Mouse (Mus musculus): ENCODE measurements around the gene Mylpf. TPM values are rescaled to one million over a fixed set of nuclear protein-coding genes. Genes with fewer than 3 reads are reported as not detected.
A peak's percentile ranks its signal among the peaks of the same experiment; 100 is the strongest.

Mylpf gene
- polyA plus RNA-seq, 1 experiment from 2014 or later: 21.1 TPM

DNA sequence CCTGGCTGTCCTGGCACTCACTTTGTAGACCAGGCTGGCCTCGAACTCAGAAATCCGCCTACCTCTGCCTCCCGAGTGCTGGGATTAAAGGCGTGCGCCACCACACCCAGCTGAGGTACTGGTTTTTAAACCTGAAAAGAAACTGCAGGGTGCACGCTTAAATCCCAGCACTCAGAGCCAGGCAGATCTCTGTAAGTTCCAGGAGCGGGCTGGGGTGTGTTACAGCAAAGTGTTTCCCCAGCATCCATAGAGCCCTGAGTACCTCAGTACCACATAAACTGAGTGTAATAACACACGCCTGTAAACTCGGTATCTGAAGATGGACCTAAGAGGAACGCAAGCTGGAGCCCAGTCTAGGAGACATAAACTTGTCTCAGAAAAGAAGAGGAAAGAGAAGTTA, 21.3 kb upstream of the Mylpf start:
- H3K27ac ChIP-seq: no peak overlapping the region
- H3K9ac ChIP-seq: no peak overlapping the region
- no peak overlapping the region for H3K4me3 ChIP-seq (replicated peaks)
- WGBS: 72% methylated on average over 10 of the region's 10 CpGs
- H3K27me3 ChIP-seq (replicated peaks): no peaks in the 10 kb centered on the region
- H3K36me3 ChIP-seq: 0 out of 2 replicates have a peak, but pooled peaks cover 5% of the 10 kb centered on the region
- no peak overlapping the region for H3K4me2 ChIP-seq (replicated peaks)
- no peaks in the 10 kb centered on the region for H3K4me1 ChIP-seq (replicated peaks)
- no peak for ATAC-seq
- no peaks in the 10 kb centered on the region for H3K9me3 ChIP-seq

- Histone ChIP-seq H3K27ac (no peak overlapping the region), H3K4me3 (replicated peaks) (no peak overlapping the region), H3K9me3 (no peaks in the 10 kb centered on the region), H3K4me1 (replicated peaks) (no peaks in the 10 kb centered on the region), H3K27me3 (replicated peaks) (no peaks in the 10 kb centered on the region), H3K36me3 (peaks cover 12% of the 10 kb centered on the region; the same call in 1 of the 2 replicates), H3K4me2 (replicated peaks) (no peak overlapping the region), H3K9ac (no peak overlapping the region)
- WGBS: 84% methylated on average over 17 of the region's 17 CpGs
- ATAC-seq: no peak
Measured at GRCm38 (mm10) chr7:127188305-127189276, 20.1 kb upstream of the Mylpf start.

- no peak overlapping the region for H3K4me3 ChIP-seq (replicated peaks)
- peaks cover 11% of the 10 kb centered on the region for H3K4me1 ChIP-seq (replicated peaks)
- no peaks in the 10 kb centered on the region for H3K27me3 ChIP-seq (replicated peaks)
- 80% methylated on average over 6 of the region's 6 CpGs for WGBS
- no peak overlapping the region for H3K27ac ChIP-seq
- no peaks in the 10 kb centered on the region for H3K9me3 ChIP-seq
- H3K4me2 ChIP-seq (replicated peaks): no peak overlapping the region
- H3K9ac ChIP-seq: no peak overlapping the region
- H3K36me3 ChIP-seq: peaks cover 12% of the 10 kb centered on the region; the same call in 1 of the 2 replicates
- no peak for ATAC-seq
Measured at GRCm38 (mm10) chr7:127190672-127191071, 18.0 kb upstream of the Mylpf start.

GRCm38 (mm10) chr7:127192989-127193388, 15.7 kb upstream of the Mylpf start:
- no peak overlapping the region for H3K4me3 ChIP-seq (replicated peaks)
- H3K27ac ChIP-seq: no peak overlapping the region
- H3K4me1 ChIP-seq (replicated peaks): peaks cover 20% of the 10 kb centered on the region
- peaks cover 15% of the 10 kb centered on the region; the same call in 1 of the 2 replicates for H3K36me3 ChIP-seq
- H3K27me3 ChIP-seq (replicated peaks): no peaks in the 10 kb centered on the region
- H3K9me3 ChIP-seq: no peaks in the 10 kb centered on the region
- H3K4me2 ChIP-seq (replicated peaks): no peak overlapping the region
- no peak for ATAC-seq
- H3K9ac ChIP-seq: no peak overlapping the region
- 91% methylated on average over 5 of the region's 5 CpGs for WGBS

DNA sequence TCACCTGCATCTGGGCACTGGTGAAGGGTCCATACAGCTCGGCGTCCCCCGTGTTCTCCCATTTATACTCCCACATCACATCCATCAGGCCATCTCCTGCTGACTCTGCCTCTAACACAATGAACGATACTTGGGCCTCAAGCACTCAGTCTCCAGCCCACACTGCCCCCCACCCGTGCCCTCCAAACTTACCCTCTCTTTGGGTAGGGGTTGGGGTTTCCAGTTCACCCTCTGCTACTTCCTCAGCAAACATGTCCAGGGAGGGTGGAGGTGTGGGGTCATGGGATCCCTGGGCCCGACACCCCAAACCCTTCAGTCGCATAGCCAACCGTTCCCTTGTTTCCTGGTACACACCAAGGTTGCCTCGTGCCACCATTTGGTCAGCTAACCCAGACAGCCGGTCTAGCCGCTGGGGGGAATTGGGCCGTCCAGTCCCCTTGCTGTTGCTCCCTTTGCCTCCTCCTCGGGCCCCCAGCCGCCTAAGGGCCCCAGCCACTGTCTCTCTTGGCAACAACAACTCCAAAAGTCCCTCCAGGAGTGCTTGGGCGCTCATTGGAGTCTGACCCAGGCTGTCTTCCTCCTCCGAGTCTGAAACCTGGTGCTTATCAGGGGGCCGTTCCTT, 14.6 kb upstream of the Mylpf start:
- Histone ChIP-seq H3K27me3 (replicated peaks) (no peaks in the 10 kb centered on the region), H3K36me3 (peaks cover 26% of the 10 kb centered on the region), H3K4me3 (replicated peaks) (peak overlapping the region; percentile 82), H3K9ac (no peak overlapping the region), H3K4me1 (replicated peaks) (peaks cover 20% of the 10 kb centered on the region), H3K4me2 (replicated peaks) (peak overlapping the region; percentile 86), H3K9me3 (no peaks in the 10 kb centered on the region), H3K27ac (no peak overlapping the region)
- WGBS: 91% methylated on average over 17 of the region's 17 CpGs
- no peak for ATAC-seq

GRCm38 (mm10) chr7:127194633-127195029, 14.1 kb upstream of the Mylpf start:
- Histone ChIP-seq H3K27ac (peak overlapping the region; percentile 93; the same call in 1 of the 2 replicates), H3K27me3 (replicated peaks) (no peaks in the 10 kb centered on the region), H3K4me3 (replicated peaks) (peak overlapping the region; percentile 82), H3K9me3 (no peaks in the 10 kb centered on the region), H3K4me2 (replicated peaks) (peak overlapping the region; percentile 86), H3K9ac (peak overlapping the region; percentile 73), H3K36me3 (peaks cover 31% of the 10 kb centered on the region), H3K4me1 (replicated peaks) (peaks cover 20% of the 10 kb centered on the region)
- ATAC-seq: no peak
- WGBS: 67% methylated on average over 7 of the region's 7 CpGs

DNA sequence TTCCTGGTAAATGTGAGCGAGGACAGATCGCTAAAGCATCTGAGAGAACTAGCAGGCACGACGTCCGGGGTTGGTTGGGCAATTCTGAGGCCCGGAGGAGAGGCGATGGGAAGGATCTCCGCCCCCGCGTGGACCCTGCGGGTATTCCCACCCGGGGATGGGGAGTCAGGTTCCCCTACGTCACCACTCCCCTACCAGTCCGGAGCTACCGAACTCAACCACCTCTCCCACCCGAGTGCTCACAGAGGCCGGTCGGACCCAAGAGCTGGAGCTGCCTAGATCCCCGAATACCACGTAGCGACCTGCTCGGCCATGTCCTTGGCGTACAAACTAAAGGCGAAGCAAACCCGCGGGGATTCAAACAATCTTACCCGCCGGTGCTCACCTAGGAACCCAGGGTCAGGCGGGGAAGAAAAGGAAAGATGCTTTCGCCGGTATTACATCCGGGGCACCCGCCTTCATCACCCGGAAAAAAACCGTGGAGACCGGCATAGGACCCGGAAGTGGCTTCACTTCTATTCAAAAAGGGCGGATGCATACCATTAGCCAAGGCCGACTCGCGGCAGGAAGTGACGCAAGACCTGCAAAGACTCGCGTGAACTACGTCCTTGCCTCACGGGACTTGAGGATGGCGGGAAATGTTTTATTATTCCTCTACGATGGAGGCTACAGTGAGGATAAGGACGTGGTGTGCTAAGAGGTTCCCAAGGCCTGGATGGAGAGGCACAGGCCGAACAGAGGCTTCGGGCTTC, 13.0 kb upstream of the Mylpf start, which contains the start of gene Cd2bp2:
Gene Cd2bp2, minus strand, starts transcription at position 507 of the 752 bp plus-strand sequence.
- WGBS: under 1% methylated on average over 51 of the region's 51 CpGs
- H3K36me3 ChIP-seq: peaks cover 38% of the 10 kb centered on the region
- peak within 1 kb of the TSS; percentile 82 for H3K4me3 ChIP-seq (replicated peaks)
- peak within 1 kb of the TSS; percentile 86 for H3K4me2 ChIP-seq (replicated peaks)
- no peaks in the 10 kb centered on the region for H3K27me3 ChIP-seq (replicated peaks)
- H3K4me1 ChIP-seq (replicated peaks): peaks cover 20% of the 10 kb centered on the region
- peak; percentile 97 for ATAC-seq
- peak within 1 kb of the TSS; percentile 73 for H3K9ac ChIP-seq
- H3K27ac ChIP-seq: peak within 1 kb of the TSS; percentile 93
- no peaks in the 10 kb centered on the region for H3K9me3 ChIP-seq

DNA sequence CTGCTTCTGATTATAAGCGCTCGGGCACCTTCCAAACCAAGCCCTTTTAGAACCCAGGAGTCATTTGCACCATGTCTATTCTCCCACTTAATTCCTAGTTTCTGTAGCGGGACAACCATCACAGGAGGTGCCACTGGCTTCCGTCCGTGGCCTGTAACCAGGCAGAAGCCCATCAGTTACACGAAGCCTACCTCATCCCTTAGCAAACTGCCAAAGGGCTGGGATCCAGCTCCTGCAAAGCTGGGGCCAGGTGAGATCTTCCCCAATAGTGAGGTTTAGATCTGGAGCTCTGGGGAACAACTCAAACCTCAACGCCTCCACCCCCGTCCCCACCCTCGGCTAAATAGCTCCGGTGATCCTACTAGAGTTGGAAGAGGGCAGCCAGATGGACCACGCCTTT, 12.2 kb upstream of the Mylpf start:
- peaks cover 20% of the 10 kb centered on the region for H3K4me1 ChIP-seq (replicated peaks)
- H3K27me3 ChIP-seq (replicated peaks): no peaks in the 10 kb centered on the region
- H3K9me3 ChIP-seq: no peaks in the 10 kb centered on the region
- WGBS: 56% methylated on average over 11 of the region's 11 CpGs
- peak overlapping the region; percentile 84 for H3K27ac ChIP-seq
- peak overlapping the region; percentile 86 for H3K4me2 ChIP-seq (replicated peaks)
- no peak for ATAC-seq
- H3K4me3 ChIP-seq (replicated peaks): peak overlapping the region; percentile 82
- H3K36me3 ChIP-seq: peaks cover 45% of the 10 kb centered on the region
- H3K9ac ChIP-seq: peak overlapping the region; percentile 64

GRCm38 (mm10) chr7:127206606-127207005, 2.1 kb upstream of the Mylpf start:
- Histone ChIP-seq H3K27me3 (replicated peaks) (no peaks in the 10 kb centered on the region), H3K4me2 (replicated peaks) (peak overlapping the region; percentile 93)
- no peak for ATAC-seq

GRCm38 (mm10) chr7:127207374-127208294, 1.1 kb upstream of the Mylpf start:
- WGBS: under 1% methylated on average over 52 of the region's 53 CpGs
- H3K27me3 ChIP-seq (replicated peaks): no peaks in the 10 kb centered on the region
- peak overlapping the region; percentile 87 for H3K27ac ChIP-seq
- H3K36me3 ChIP-seq: peaks cover 8% of the 10 kb centered on the region; the same call in 1 of the 2 replicates
- H3K4me3 ChIP-seq (replicated peaks): peak overlapping the region; percentile 90
- ATAC-seq: peak; percentile 21
- H3K4me1 ChIP-seq (replicated peaks): peaks cover 22% of the 10 kb centered on the region
- no peaks in the 10 kb centered on the region for H3K9me3 ChIP-seq
- H3K9ac ChIP-seq: peak overlapping the region; percentile 95
- H3K4me2 ChIP-seq (replicated peaks): peak overlapping the region; percentile 93

More at GRCm38 (mm10) chr7:127206606-127207005, 2.1 kb upstream of the Mylpf start:
- WGBS: 57% methylated on average over 2 of the region's 2 CpGs
- Histone ChIP-seq H3K4me3 (replicated peaks) (peak overlapping the region; percentile 90), H3K9ac (peak overlapping the region; percentile 95), H3K9me3 (no peaks in the 10 kb centered on the region), H3K27ac (0 out of 2 replicates have a peak overlapping the region, but pooled peaks have one; percentile 87), H3K4me1 (replicated peaks) (peaks cover 22% of the 10 kb centered on the region), H3K36me3 (peaks cover 10% of the 10 kb centered on the region; the same call in 1 of the 2 replicates)

DNA sequence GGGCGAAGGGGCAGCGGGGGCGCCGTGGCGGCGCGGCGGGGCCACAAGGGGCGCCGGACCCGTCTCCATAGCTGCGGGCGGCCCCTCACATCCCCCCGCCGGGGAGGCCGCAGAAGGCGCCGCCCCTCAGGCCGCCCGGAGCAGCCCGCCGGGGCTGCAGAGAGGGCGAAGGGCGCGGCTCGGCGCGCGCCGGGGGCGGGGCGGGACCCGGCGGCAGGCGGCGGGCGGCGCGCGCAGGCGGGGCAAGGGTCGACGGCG, 466 bp upstream of the Mylpf start, which contains the start of gene Tbc1d10b:
Gene Tbc1d10b, minus strand, starts transcription at position 174 of the 258 bp plus-strand sequence.
- Histone ChIP-seq H3K36me3 (0 out of 2 replicates have a peak, but pooled peaks cover 3% of the 10 kb centered on the region), H3K27ac (peak within 1 kb of the TSS; percentile 87), H3K9me3 (no peaks in the 10 kb centered on the region), H3K4me3 (replicated peaks) (peak within 1 kb of the TSS; percentile 90), H3K27me3 (replicated peaks) (no peaks in the 10 kb centered on the region), H3K4me1 (replicated peaks) (peaks cover 22% of the 10 kb centered on the region), H3K9ac (peak within 1 kb of the TSS; percentile 95), H3K4me2 (replicated peaks) (peak within 1 kb of the TSS; percentile 93)
- ATAC-seq: peak; percentile 61
- under 1% methylated on average over 26 of the region's 44 CpGs for WGBS
